Mouse (Mus musculus): ENCODE data around the gene Ptprn2.

GRCm38 (mm10) chr12:116713096-116713495 lies 227.6 kb downstream of the Ptprn2 start:
- TF ChIP-seq CTCF (IDR thresholded peaks at IDR 0.05; ENCODE audit: low read depth) (no peak), EP300 (IDR thresholded peaks at IDR 0.05; ENCODE audit: low read depth) (no peak)

Data from liver, postnatal 0 days (tissue).